Mouse (Mus musculus): ENCODE results near the gene Cactin.

DNA sequence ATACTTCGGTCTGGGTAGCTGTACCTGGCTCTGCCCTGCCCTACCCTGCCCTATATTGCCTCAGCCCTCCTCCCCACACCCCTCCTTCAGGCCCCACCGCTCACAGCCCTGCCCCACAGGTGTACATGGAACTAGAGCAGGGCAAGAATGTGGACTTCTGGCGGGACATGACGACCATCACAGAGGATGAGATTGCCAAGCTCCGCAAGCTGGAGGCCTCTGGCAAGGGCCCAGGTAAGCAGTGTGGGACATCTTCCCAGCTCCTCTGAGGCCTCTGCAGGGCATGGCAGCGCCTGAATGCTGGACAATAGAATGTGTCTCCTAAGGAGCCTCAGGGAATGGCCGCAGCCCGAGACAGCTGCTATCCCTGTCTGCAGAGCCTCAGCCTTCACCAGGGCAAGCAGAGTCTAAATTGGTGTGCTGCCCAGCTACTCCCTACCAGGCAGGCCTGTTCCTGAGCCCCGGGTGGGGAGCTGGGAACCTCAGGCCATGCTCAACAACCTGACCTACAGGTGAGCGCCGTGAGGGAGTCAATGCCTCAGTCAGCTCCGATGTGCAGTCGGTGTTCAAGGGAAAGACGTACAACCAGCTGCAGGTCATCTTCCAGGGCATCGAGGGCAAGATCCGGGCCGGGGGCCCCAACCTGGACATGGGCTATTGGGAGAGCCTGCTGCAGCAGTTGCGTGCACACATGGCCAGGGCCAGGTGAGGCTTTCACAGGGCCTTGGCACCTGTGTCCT is 3.1 kb downstream of the Cactin start:
- TF ChIP-seq CTCF (conservative IDR thresholded peaks at IDR 0.05; ENCODE audit: insufficient read depth, insufficient read length, low read depth, low read length) (no peak), POLR2A (IDR thresholded peaks at IDR 0.05; ENCODE audit: low read depth, low read length) (no peak)

All from kidney, adult 2 months (tissue).